Mouse (Mus musculus) stomach, postnatal 0 days (tissue): ENCODE measurements around the gene Ripply3. TPM values are rescaled to one million over a fixed set of nuclear protein-coding genes. Genes with fewer than 3 reads are reported as not detected.
A peak's percentile ranks its signal among the peaks of the same experiment; 100 is the strongest.

Experiments
- ATAC-seq: fragments of 200-750 bp; cut with Nextera tagmentation; 2 replicates; pipeline ENCODE4 v1.8.0; 2017; ENCODE audit not compliant: low FRiP score, low TSS enrichment
- DNase-seq: peaks from one replicate; pipeline ENCODE4 v3.0.0-alpha.2; 2016; ENCODE audit warnings: low spot score
- H3K27ac ChIP-seq: fragments of 300-500 bp; sonication (generic); replicated peaks from 2 replicates; pipeline ENCODE4 v1.5.1; 2014; ENCODE audit warnings: mild to moderate bottlenecking, control low read depth
- H3K27me3 ChIP-seq: fragments of 300-500 bp; sonication (generic); 2 replicates; pipeline ENCODE4 v1.6.1; 2014; ENCODE audit warnings: low read length; ENCODE audit not compliant: control insufficient read depth, insufficient read depth
- H3K36me3 ChIP-seq: fragments of 300-500 bp; sonication (generic); 2 replicates; pipeline ENCODE4 v1.6.1; 2014; ENCODE audit warnings: low read length, mixed read lengths; ENCODE audit not compliant: control insufficient read depth, insufficient read depth
- H3K4me1 ChIP-seq: fragments of 300-500 bp; sonication (generic); replicated peaks from 2 replicates; pipeline ENCODE4 v1.6.1; 2014; ENCODE audit warnings: antibody characterized with exemption; ENCODE audit not compliant: control insufficient read depth, insufficient read depth
- H3K4me2 ChIP-seq: fragments of 300-500 bp; sonication (generic); replicated peaks from 2 replicates; pipeline ENCODE4 v1.6.1; 2014; ENCODE audit warnings: low read depth, mild to moderate bottlenecking, control low read depth, moderate library complexity
- H3K4me3 ChIP-seq: fragments of 300-500 bp; sonication (generic); 2 replicates; pipeline ENCODE4 v1.5.1; 2014; ENCODE audit warnings: low read depth, low read length, control low read depth
- H3K9ac ChIP-seq: fragments of 300-500 bp; sonication (generic); 2 replicates; pipeline ENCODE4 v1.6.1; 2014; ENCODE audit warnings: mild to moderate bottlenecking, low read length, control low read depth, mixed read lengths
- H3K9me3 ChIP-seq: fragments of 300-500 bp; sonication (generic); 2 replicates; pipeline ENCODE4 v1.6.1; 2016; ENCODE audit warnings: low read length; ENCODE audit not compliant: control insufficient read depth
- CTCF ChIP-seq: IDR thresholded peaks from 2 replicates; pipeline ENCODE4 v1.5.1; 2016; ENCODE audit warnings: antibody characterized with exemption, low read depth, mild to moderate bottlenecking, moderate library complexity
- EP300 ChIP-seq: optimal IDR thresholded peaks from 2 replicates; pipeline ENCODE3; 2016; ENCODE audit warnings: antibody characterized with exemption
- WGBS: fragments of 180-500 bp; shearing (Covaris S2); extraction: QIAGEN DNeasy Blood & Tissue Kit; methylation state at CpG from one replicate; pipeline ENCODE4 v1.1.7; 2014; 5-methylcytosine and 5-hydroxymethylcytosine counted together
- polyA plus RNA-seq: library from polyadenylated mRNA; unstranded; fragments of >200 nt; fragmentation: Nextera tagmentation; extraction: Ambion mirVana; gene quantifications from 2 replicates; pipeline ENCODE4 v1.2.1, GENCODE M21; 2015

The Ripply3 gene
- polyA plus RNA-seq, 1 experiment from 2014 or later: 9.7 TPM

GRCm38 (mm10) chr16:94312663-94313228 is 15.5 kb upstream of the Ripply3 start:
- Histone ChIP-seq H3K9me3 (no peaks in the 10 kb centered on the region), H3K4me1 (peaks cover 4% of the 10 kb centered on the region; the same call in 1 of the 2 replicates), H3K4me2 (peak overlapping the region; percentile 76), H3K36me3 (no peaks in the 10 kb centered on the region), H3K27me3 (no peaks in the 10 kb centered on the region), H3K27ac (peak overlapping the region; percentile 99), H3K4me3 (peak overlapping the region; percentile 67), H3K9ac (peak overlapping the region; percentile 82)
- DNase-seq (peak; percentile 87), ATAC-seq (peak; percentile 87)
- under 1% methylated on average over 20 of the region's 20 CpGs for whole genome bisulfite sequencing
- TF ChIP-seq CTCF: peak; percentile 60
- TF ChIP-seq EP300: peak; percentile 55

- Histone ChIP-seq H3K9me3 (no peaks in the 10 kb centered on the region), H3K9ac (peak within 1 kb of the TSS; percentile 82), H3K4me2 (peak within 1 kb of the TSS; percentile 76), H3K4me1 (peaks cover 4% of the 10 kb centered on the region; the same call in 1 of the 2 replicates), H3K36me3 (no peaks in the 10 kb centered on the region), H3K4me3 (peak within 1 kb of the TSS; percentile 67), H3K27ac (peak within 1 kb of the TSS; percentile 99), H3K27me3 (no peaks in the 10 kb centered on the region)
- peak; percentile 90 for ATAC-seq
- peak; percentile 97 for DNase-seq
- no peak for TF ChIP-seq EP300
- TF ChIP-seq CTCF: peak; percentile 88
- under 1% methylated on average over 63 of the region's 64 CpGs for WGBS
These were observed 14.8 kb upstream of the Ripply3 start, which contains the start of gene Hlcs for GRCm38 (mm10) chr16:94313229-94314030. Gene Hlcs (minus strand): TSS chr16:94313571.

- H3K36me3 ChIP-seq: no peaks in the 10 kb centered on the region
- no peak overlapping the region for H3K27ac ChIP-seq
- peaks cover 4% of the 10 kb centered on the region; the same call in 1 of the 2 replicates for H3K4me1 ChIP-seq
- TF ChIP-seq CTCF: no peak
- no peak for TF ChIP-seq EP300
- no peak overlapping the region for H3K4me2 ChIP-seq
- H3K4me3 ChIP-seq: no peak overlapping the region
- ATAC-seq: no peak
- 80% methylated on average over 5 of the region's 5 CpGs for WGBS
- no peak for DNase-seq
- H3K27me3 ChIP-seq: no peaks in the 10 kb centered on the region
- no peaks in the 10 kb centered on the region for H3K9me3 ChIP-seq
- no peak overlapping the region for H3K9ac ChIP-seq
These were observed 13.6 kb upstream of the Ripply3 start for GRCm38 (mm10) chr16:94314626-94315025.

DNA sequence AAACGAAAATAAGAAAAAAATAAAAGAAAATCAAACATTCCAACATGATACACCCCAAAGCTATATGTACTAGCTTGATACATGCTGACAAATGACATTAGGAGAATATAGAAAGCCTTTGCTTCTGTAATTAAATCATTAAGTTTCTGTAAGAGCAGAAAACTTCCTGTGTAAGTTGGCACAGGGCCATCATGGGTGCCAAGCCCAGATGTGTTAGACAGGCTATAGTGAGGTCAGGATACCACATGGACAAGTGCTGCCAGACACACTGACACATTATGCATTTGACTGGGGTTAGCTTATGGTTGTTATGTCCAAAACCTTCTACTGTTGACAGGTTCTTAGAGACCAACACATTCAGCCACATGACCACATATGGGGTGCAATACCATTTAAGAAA is 13.0 kb upstream of the Ripply3 start:
- H3K4me1 ChIP-seq: peaks cover 4% of the 10 kb centered on the region; the same call in 1 of the 2 replicates
- H3K4me3 ChIP-seq: no peak overlapping the region
- no peak overlapping the region for H3K27ac ChIP-seq
- DNase-seq (no peak), ATAC-seq (no peak)
- H3K9me3 ChIP-seq: no peaks in the 10 kb centered on the region
- TF ChIP-seq CTCF (no peak), EP300 (no peak)
- H3K36me3 ChIP-seq: no peaks in the 10 kb centered on the region
- 37% methylated on average over 1 of the region's 1 CpGs for WGBS
- H3K4me2 ChIP-seq: no peak overlapping the region
- H3K9ac ChIP-seq: no peak overlapping the region
- no peaks in the 10 kb centered on the region for H3K27me3 ChIP-seq

- Histone ChIP-seq H3K4me1 (peaks cover 4% of the 10 kb centered on the region; the same call in 1 of the 2 replicates), H3K27me3 (no peaks in the 10 kb centered on the region), H3K9me3 (no peaks in the 10 kb centered on the region), H3K9ac (no peak overlapping the region), H3K36me3 (no peaks in the 10 kb centered on the region), H3K4me3 (no peak overlapping the region), H3K4me2 (no peak overlapping the region), H3K27ac (0 out of 2 replicates have a peak overlapping the region, but pooled peaks have one; percentile 8)
- WGBS: 55% methylated on average over 5 of the region's 5 CpGs
- DNase-seq (peak; percentile 72), ATAC-seq (peak; percentile 74)
- TF ChIP-seq CTCF (no peak), EP300 (no peak)
These were observed 10.5 kb upstream of the Ripply3 start for GRCm38 (mm10) chr16:94317752-94318151.

GRCm38 (mm10) chr16:94320223-94320622 is 8.0 kb upstream of the Ripply3 start:
- TF ChIP-seq CTCF: no peak
- TF ChIP-seq EP300: no peak

More at GRCm38 (mm10) chr16:94320223-94320622, 8.0 kb upstream of the Ripply3 start:
- no peak overlapping the region for H3K27ac ChIP-seq
- H3K9ac ChIP-seq: no peak overlapping the region
- H3K27me3 ChIP-seq: no peaks in the 10 kb centered on the region
- ATAC-seq (no peak), DNase-seq (no peak)
- H3K9me3 ChIP-seq: no peaks in the 10 kb centered on the region
- no peaks in the 10 kb centered on the region for H3K36me3 ChIP-seq
- H3K4me3 ChIP-seq: no peak overlapping the region
- no peak overlapping the region for H3K4me2 ChIP-seq
- WGBS: 88% methylated on average over 5 of the region's 5 CpGs
- no peaks in the 10 kb centered on the region for H3K4me1 ChIP-seq
